Mouse (Mus musculus) left cerebral cortex, postnatal 14 days (tissue): Measurements from ENCODE around the gene Rhot1. TPM values are rescaled to one million over a fixed set of nuclear protein-coding genes. Genes with fewer than 3 reads are reported as not detected.

Experiments used
- DNase-seq, 2 experiments: peaks; one replicate each; pipeline ENCODE4 v3.0.0; 2021 to 2022; ENCODE audit warnings: low spot score in 2 of 2, mixed read lengths in 1 of 2
- intact Hi-C: fragments of 180-260 bp; cut with DNase I; formaldehyde crosslinking; loops from one replicate; pipeline ENCODE4 v1.15.1; 2025
- total RNA-seq, 2 experiments: library from RNA; stranded (reverse); gene quantifications; 2 replicates each; pipeline ENCODE4 v1.2.3; 2021

Gene Rhot1
- total RNA-seq, 2 experiments from 2014 or later: 69.9 to 72.3 TPM

- no peak for DNase-seq
- intact Hi-C loops: no loop called here
These were observed 103.2 kb downstream of the Rhot1 start for GRCm38 (mm10) chr11:80312049-80312448.

- intact Hi-C loops: no loop called here
- no peak for DNase-seq
These were observed 103.7 kb downstream of the Rhot1 start for GRCm38 (mm10) chr11:80312565-80312964.

- no peak for DNase-seq
- intact Hi-C loops: no loop called here
These were observed 104.6 kb downstream of the Rhot1 start for GRCm38 (mm10) chr11:80313462-80313861.

- intact Hi-C loops: no loop called here
- DNase-seq: no peak
These were observed 105.1 kb downstream of the Rhot1 start for GRCm38 (mm10) chr11:80313944-80314343.

- DNase-seq: no peak
- intact Hi-C loops: no loop called here
These were observed 107.2 kb downstream of the Rhot1 start for GRCm38 (mm10) chr11:80315743-80316639.

Other genes starting within 250 kb of the Rhot1 start
- 10 to 100 TPM; 26.3 to 26.9 TPM for gene Utp6, start 246.6 kb upstream of the Rhot1 start, total RNA-seq
- gene Suz12, start 215.9 kb upstream of the Rhot1 start, total RNA-seq: 10 to 100 TPM; 28.7 to 33.2 TPM
- gene Crlf3, start 128.0 kb upstream of the Rhot1 start, total RNA-seq: 10 to 100 TPM; 13.6 to 14.1 TPM
- 1 to 10 TPM; 3.0 to 3.9 TPM for gene Atad5, start 119.6 kb upstream of the Rhot1 start, total RNA-seq
- gene Tefm, start 66.8 kb upstream of the Rhot1 start, total RNA-seq: 10 to 100 TPM in 1 of 2 experiments, 1 to 10 TPM in 1; 8.8 to 11.1 TPM
- 10 to 100 TPM in 1 of 2 experiments, 1 to 10 TPM in 1; 8.3 to 10.2 TPM for gene Adap2, start 54.9 kb upstream of the Rhot1 start, total RNA-seq
- 1 to 10 TPM; 2.9 to 4.3 TPM for gene Rnf135, start 25.2 kb upstream of the Rhot1 start, total RNA-seq
- 10 to 100 TPM; 30.3 to 31.9 TPM for gene Rhbdl3, start 91.9 kb downstream of the Rhot1 start, total RNA-seq
- 10 to 100 TPM; 48.4 to 50.3 TPM for gene 5730455P16Rik, start 169.0 kb downstream of the Rhot1 start, total RNA-seq
- gene Zfp207, start 174.3 kb downstream of the Rhot1 start, total RNA-seq: 100 to 1,000 TPM; 140 to 143 TPM
- 100 to 1,000 TPM in 1 of 2 experiments, 10 to 100 TPM in 1; 99.3 to 100 TPM for gene Psmd11, start 219.6 kb downstream of the Rhot1 start, total RNA-seq